Mouse (Mus musculus) kidney, postnatal 25 days (tissue): ENCODE results near the gene Pold1.

Experiments
- DNase-seq, 2 experiments: peaks; one replicate each; pipeline ENCODE4 v3.0.0; 2021; ENCODE audit warnings: mixed read lengths in 2 of 2

Gene Pold1

GRCm38 (mm10) chr7:44524502-44524901 is 24.1 kb downstream of the Pold1 start, which contains the start of gene Mybpc2:
Gene Mybpc2, minus strand, starts transcription at chr7:44524656.
- DNase-seq = peak; percentile 48 to 64

GRCm38 (mm10) chr7:44523056-44523455 is 25.6 kb downstream of the Pold1 start:
- no peak for DNase-seq

DNA sequence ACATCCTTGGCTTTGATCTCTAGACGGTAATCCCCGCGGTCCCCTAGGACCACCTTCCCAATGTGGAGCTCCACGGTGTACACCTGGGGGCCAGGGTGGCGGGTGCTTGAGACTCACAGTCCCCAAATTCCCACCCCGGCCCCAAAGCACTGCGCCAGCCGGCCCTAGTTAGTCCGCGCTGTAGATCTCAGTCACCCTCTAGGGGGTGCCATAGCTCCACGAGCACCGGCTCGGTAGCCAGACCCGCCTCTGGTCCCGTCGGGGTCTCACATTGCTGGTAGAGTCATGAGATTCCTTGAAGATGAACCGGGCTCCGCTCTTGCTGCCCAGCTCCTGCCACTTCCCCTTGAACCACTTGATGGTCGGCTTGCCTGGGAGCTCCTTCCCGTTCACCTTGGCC is 26.9 kb downstream of the Pold1 start:
- peak; percentile 75 to 76 for DNase-seq

- no peak for DNase-seq
Observed at GRCm38 (mm10) chr7:44520990-44521389, 27.7 kb downstream of the Pold1 start.

GRCm38 (mm10) chr7:44519240-44519913 is 29.3 kb downstream of the Pold1 start:
- no peak for DNase-seq

GRCm38 (mm10) chr7:44507491-44507890 is 41.2 kb downstream of the Pold1 start:
- DNase-seq = no peak

GRCm38 (mm10) chr7:44501563-44502115 is 47.0 kb downstream of the Pold1 start:
- peak; percentile 72 to 82 for DNase-seq

GRCm38 (mm10) chr7:44500046-44500445 is 48.6 kb downstream of the Pold1 start:
- DNase-seq = peak in 1 of 2 experiments; percentile 31

GRCm38 (mm10) chr7:44498922-44499321 is 49.7 kb downstream of the Pold1 start:
- no peak for DNase-seq

- peak in 1 of 2 experiments; percentile 33 for DNase-seq
Observed at GRCm38 (mm10) chr7:44497361-44498055, 51.1 kb downstream of the Pold1 start.

- no peak for DNase-seq
Observed at GRCm38 (mm10) chr7:44496771-44497109, 51.9 kb downstream of the Pold1 start.

DNA sequence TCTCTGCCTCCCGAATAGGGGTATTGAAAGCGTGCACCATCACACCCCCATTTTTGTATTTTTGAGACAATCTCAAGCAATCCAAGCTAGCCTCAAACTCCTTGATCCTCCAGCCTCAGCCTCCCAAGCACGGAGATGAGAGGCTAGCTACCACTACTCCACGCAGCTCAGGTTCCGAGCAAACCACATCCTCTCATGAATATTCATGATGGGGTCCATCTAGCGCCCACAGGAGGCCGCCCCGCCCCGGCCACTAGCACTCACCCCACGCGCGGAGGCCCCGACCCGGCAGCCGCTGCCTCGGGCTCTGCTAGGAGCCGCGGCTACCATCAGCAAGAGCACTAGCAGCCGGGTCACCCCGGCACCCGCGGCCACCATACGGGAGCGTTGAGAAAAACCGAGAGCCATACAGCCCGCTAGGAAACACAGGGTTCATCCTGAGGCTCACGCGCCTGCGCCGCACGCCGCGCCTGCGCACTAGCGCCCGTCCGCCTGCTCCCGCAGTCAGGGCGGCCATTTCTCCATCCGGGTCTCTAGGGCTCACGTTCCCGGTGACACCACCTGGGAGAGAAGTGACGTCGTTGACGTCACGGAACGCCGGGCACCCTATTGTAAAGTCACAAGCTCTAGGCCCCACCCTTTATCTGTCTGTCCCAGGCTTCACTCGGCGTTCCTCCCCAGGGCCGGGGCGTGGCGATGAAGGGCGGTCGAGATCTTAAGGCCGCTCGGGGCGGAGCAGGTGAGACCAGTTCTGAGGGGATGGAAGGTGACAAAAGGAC is 52.5 kb downstream of the Pold1 start, which contains the start of the genes Emc10 and Fam71e1:
Gene Emc10, minus strand, starts transcription at position 538 of the 779 bp plus-strand sequence.
Gene Fam71e1, plus strand, starts transcription at position 590 of the 779 bp plus-strand sequence.
- peak; percentile 98 to 99 for DNase-seq

DNA sequence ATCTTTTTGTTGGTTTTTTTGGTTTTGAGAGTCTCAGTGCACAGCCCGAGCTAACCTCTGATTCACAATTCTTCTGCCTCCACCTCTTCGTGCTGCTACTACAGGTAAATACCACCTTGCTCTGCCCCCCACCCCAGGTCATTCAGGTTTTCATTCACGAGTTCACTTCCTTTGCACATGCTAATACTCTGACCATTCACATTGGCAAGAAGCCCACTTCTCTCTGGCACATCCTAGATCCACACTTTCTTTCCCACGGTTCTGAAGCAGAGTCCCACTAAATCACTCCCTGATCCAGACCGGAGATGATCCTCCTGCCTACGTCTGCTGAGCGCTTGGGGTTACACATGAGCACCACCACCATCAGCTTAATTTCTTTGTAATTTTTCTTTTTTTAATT is 53.6 kb downstream of the Pold1 start:
- DNase-seq = no peak

GRCm38 (mm10) chr7:44494681-44495080 is 54.0 kb downstream of the Pold1 start:
- peak in 1 of 2 experiments; percentile 35 for DNase-seq

- DNase-seq = peak in 1 of 2 experiments; percentile 32
Observed at GRCm38 (mm10) chr7:44492166-44492826, 56.4 kb downstream of the Pold1 start.

DNA sequence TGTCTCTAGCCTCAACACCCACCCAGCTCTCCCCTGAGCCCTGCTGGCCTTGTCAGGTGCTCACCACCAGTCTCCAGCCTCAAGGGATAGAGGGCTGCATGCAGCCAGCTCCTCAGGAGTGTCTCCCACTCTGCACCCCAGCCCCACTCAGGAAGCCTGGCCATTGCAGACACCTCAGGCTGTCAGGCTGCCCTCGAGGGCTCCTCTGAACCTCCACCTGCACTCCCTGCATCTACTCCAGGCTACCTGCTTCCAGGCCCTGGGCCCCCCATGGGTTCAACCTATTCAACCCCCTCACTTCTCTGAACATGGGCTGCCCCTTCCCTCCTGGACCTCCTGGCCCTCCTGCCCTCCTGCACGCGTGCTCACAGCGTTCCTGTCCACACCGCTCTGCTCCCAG is 57.3 kb downstream of the Pold1 start:
- DNase-seq = no peak

DNA sequence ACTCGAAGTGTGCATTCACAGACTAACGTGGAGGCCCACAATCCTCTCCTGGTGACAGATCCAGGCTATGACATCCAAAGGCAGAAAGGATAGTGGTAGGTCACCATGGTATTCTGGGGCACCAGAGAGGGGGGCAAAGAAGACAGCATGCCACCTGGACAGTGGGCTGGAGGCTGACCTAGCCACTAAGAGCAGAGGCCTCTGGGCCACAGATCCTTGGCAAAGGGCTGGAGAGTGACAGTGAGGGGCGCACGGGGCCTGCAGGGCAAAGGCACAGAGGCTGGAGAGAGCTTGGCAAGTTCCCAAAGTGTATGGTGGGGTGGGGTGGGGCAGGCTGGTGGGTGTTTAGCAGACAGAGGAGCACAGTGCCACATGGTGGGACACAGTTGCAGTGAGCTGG is 58.4 kb downstream of the Pold1 start:
- no peak for DNase-seq

- DNase-seq = peak in 1 of 2 experiments; percentile 38
Observed at GRCm38 (mm10) chr7:44488545-44488944, 60.1 kb downstream of the Pold1 start.

GRCm38 (mm10) chr7:44487936-44488335 is 60.7 kb downstream of the Pold1 start:
- DNase-seq = no peak

- DNase-seq = no peak
Observed at GRCm38 (mm10) chr7:44486927-44487575, 61.6 kb downstream of the Pold1 start.

DNA sequence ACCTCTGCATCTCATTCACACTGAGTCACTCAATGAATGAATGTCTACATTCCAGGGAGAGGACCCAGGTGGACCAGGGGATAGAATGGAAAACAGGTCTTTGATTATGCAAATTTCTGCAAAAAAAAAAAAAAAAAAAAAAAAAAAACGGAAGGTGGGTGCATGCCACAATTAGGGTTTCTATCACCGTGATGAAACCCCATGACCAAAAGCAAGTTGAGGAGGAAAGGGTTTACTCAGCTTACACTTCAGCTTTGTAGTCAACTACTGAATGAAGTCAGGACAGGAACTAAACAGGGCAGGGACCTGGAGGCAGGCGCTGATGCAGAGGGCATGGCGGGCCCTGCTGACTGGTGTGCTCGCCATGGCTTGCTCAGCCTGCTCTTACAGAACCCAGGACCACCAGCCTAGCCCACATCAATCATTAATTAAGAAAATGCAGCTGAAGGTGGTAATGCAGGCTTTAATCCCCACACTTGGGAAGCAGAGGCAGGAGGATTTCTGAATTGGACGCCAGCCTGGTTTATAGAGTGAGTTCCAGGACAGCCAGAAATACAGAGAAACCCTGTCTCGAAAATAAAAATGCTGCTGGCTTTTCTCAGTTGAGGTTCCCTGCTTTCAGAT is 63.0 kb downstream of the Pold1 start:
- no peak for DNase-seq
